Mouse (Mus musculus): Measurements from ENCODE around the gene Ermn. TPM values are rescaled to one million over a fixed set of nuclear protein-coding genes. Genes with fewer than 3 reads are reported as not detected.

Gene Ermn
- polyA plus RNA-seq, 1 experiment from 2014 or later = not detected

- Histone ChIP-seq H3K4me3 (no peak overlapping the region), H3K4me1 (no peaks in the 10 kb centered on the region), H3K36me3 (no peaks in the 10 kb centered on the region), H3K9me3 (no peaks in the 10 kb centered on the region), H3K27ac (replicated peaks) (no peak overlapping the region), H3K4me2 (no peak overlapping the region), H3K27me3 (replicated peaks) (no peaks in the 10 kb centered on the region), H3K9ac (no peak overlapping the region)
- ATAC-seq (ENCODE audit: extremely low read depth, insufficient number of reproducible peaks, low FRiP score, low TSS enrichment) = no peak
- WGBS = 68% methylated on average over 5 of the region's 5 CpGs
These were observed 45.6 kb downstream of the Ermn start for GRCm38 (mm10) chr2:58007081-58007480.

GRCm38 (mm10) chr2:58001497-58001896 lies 51.2 kb downstream of the Ermn start:
- WGBS = 45% methylated on average over 3 of the region's 3 CpGs
- Histone ChIP-seq H3K4me2 (no peak overlapping the region), H3K4me1 (peaks cover 14% of the 10 kb centered on the region; the same call in 1 of the 2 replicates), H3K27ac (replicated peaks) (no peak overlapping the region), H3K27me3 (replicated peaks) (no peaks in the 10 kb centered on the region), H3K4me3 (no peak overlapping the region), H3K9me3 (no peaks in the 10 kb centered on the region), H3K9ac (no peak overlapping the region), H3K36me3 (no peaks in the 10 kb centered on the region)
- no peak for ATAC-seq (ENCODE audit: extremely low read depth, insufficient number of reproducible peaks, low FRiP score, low TSS enrichment)

GRCm38 (mm10) chr2:57997752-57998430 lies 54.8 kb downstream of the Ermn start, which contains the start of gene Galnt5:
Gene Galnt5 (plus strand): TSS chr2:57997884.
- Histone ChIP-seq H3K9me3 (no peaks in the 10 kb centered on the region), H3K27me3 (replicated peaks) (no peaks in the 10 kb centered on the region), H3K4me1 (peaks cover 14% of the 10 kb centered on the region; the same call in 1 of the 2 replicates), H3K4me2 (peak within 1 kb of the TSS; percentile 66), H3K27ac (replicated peaks) (no peak within 1 kb of the TSS; the same call in 1 of the 2 replicates), H3K36me3 (no peaks in the 10 kb centered on the region), H3K4me3 (peak within 1 kb of the TSS; percentile 47), H3K9ac (peak within 1 kb of the TSS; percentile 62)
- ATAC-seq (ENCODE audit: extremely low read depth, insufficient number of reproducible peaks, low FRiP score, low TSS enrichment) = no peak
- WGBS = 31% methylated on average over 12 of the region's 12 CpGs

Other genes with a start within 250 kb of the Ermn start
- gene Galnt5, start 55.0 kb downstream of the Ermn start, polyA plus RNA-seq (2015; fragmentation: Nextera tagmentation; extraction: Ambion mirVana) = 0.48 and 0.57 TPM in 2 replicates
- gene Cytip, start 142.7 kb upstream of the Ermn start, polyA plus RNA-seq (2015; fragmentation: Nextera tagmentation; extraction: Ambion mirVana) = 0.71 and 1.1 TPM in 2 replicates